Mouse (Mus musculus) heart, embryonic 13.5 days (tissue): ENCODE data around the gene Syngr2. TPM values are rescaled to one million over a fixed set of nuclear protein-coding genes. Genes with fewer than 3 reads are reported as not detected.

Experiments used
- ATAC-seq: fragments of 200-750 bp; cut with Nextera tagmentation; 2 replicates; pipeline ENCODE4 v1.8.0; 2017; ENCODE audit warnings: moderate TSS enrichment; ENCODE audit not compliant: insufficient number of reproducible peaks, low FRiP score, low TSS enrichment; ENCODE audit errors: extremely low read depth
- H3K27ac ChIP-seq: fragments of 300-500 bp; sonication (generic); replicated peaks from 2 replicates; pipeline ENCODE4 v1.5.1; 2015; ENCODE audit warnings: moderate library complexity, mild to moderate bottlenecking, inconsistent platforms
- H3K27me3 ChIP-seq: fragments of 300-500 bp; sonication (generic); replicated peaks from 2 replicates; pipeline ENCODE4 v1.6.1; 2015; ENCODE audit warnings: mild to moderate bottlenecking, inconsistent platforms
- H3K36me3 ChIP-seq: fragments of 300-500 bp; sonication (generic); 2 replicates; pipeline ENCODE4 v1.6.1; 2015; ENCODE audit warnings: mild to moderate bottlenecking, inconsistent platforms
- H3K4me1 ChIP-seq: fragments of 300-500 bp; sonication (generic); 2 replicates; pipeline ENCODE4 v1.6.1; 2015; ENCODE audit warnings: inconsistent platforms
- H3K4me2 ChIP-seq: fragments of 300-500 bp; sonication (generic); 2 replicates; pipeline ENCODE4 v1.6.1; 2015; ENCODE audit warnings: inconsistent platforms, mild to moderate bottlenecking, moderate library complexity
- H3K4me3 ChIP-seq: fragments of 300-500 bp; sonication (generic); 2 replicates; pipeline ENCODE4 v1.5.1; 2015; ENCODE audit warnings: moderate library complexity, mild to moderate bottlenecking, inconsistent platforms
- H3K9ac ChIP-seq: fragments of 300-500 bp; sonication (generic); 2 replicates; pipeline ENCODE4 v1.6.1; 2015; ENCODE audit warnings: inconsistent platforms, mild to moderate bottlenecking, moderate library complexity
- H3K9me3 ChIP-seq: fragments of 300-500 bp; sonication (generic); 2 replicates; pipeline ENCODE4 v1.6.1; 2016; ENCODE audit warnings: inconsistent platforms
- WGBS: fragments of 180-500 bp; shearing (Covaris S2); methylation state at CpG from one replicate; pipeline ENCODE4 v1.1.7; 2015; ENCODE audit warnings: mixed read lengths; 5-methylcytosine and 5-hydroxymethylcytosine counted together
- polyA plus RNA-seq: library from polyadenylated mRNA; unstranded; fragments of >200 nt; fragmentation: Nextera tagmentation; extraction: Ambion mirVana; gene quantifications from 2 replicates; pipeline ENCODE4 v1.2.1, GENCODE M21; 2015

Gene Syngr2
- polyA plus RNA-seq, 1 experiment from 2014 or later: 74.8 TPM

DNA sequence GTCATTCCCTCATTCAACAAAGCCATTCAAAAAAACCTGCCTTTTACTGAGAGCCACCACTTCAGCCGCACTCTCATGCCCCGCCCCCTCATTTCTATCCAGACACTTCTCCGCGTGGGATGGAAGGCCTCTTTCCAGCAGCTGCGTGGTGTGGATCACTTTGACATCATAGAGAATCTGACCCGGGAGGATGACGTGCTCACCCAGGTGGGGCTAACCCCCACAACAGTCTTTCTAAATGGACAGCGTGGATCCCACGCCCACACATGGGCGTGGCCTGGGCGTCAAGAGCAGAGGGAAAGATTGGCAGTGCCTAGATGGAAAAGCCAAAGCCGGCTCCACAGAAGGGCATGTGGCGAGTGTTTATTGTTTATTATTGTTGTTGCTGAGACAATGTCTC is 26.8 kb downstream of the Syngr2 start:
- Histone ChIP-seq H3K9me3 (no peaks in the 10 kb centered on the region), H3K27ac (no peak overlapping the region), H3K9ac (peak overlapping the region; percentile 37), H3K36me3 (peaks cover 4% of the 10 kb centered on the region; the same call in 1 of the 2 replicates), H3K4me3 (peak overlapping the region; percentile 33), H3K27me3 (no peaks in the 10 kb centered on the region), H3K4me2 (peak overlapping the region; percentile 60), H3K4me1 (peaks cover 39% of the 10 kb centered on the region)
- 23% methylated on average over 13 of the region's 13 CpGs for WGBS
- no peak for ATAC-seq

DNA sequence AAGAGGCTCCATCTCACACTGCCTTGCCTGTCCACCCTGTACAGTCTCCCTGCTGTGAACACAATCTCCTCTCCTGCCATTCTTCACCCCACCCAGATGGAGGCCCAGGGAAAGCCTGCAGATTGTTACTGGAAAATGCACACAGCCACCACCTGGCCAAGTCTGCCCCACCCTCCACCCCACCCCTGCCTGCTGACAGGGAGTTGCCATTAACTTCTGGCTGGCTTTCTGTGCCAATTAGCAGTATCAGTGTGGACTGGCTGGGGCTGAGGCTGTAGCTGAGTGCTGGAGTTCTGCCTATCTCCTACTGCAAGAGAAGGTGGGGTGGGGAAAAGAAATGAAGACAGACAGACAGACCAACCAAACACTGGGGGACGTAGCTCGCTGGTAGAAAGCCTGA is 29.1 kb downstream of the Syngr2 start:
- ATAC-seq: no peak
- Histone ChIP-seq H3K4me1 (peaks cover 30% of the 10 kb centered on the region), H3K27ac (peak overlapping the region; percentile 54), H3K4me2 (no peak overlapping the region), H3K9me3 (no peaks in the 10 kb centered on the region), H3K9ac (no peak overlapping the region), H3K27me3 (no peaks in the 10 kb centered on the region), H3K36me3 (no peaks in the 10 kb centered on the region), H3K4me3 (no peak overlapping the region)
- WGBS: 60% methylated on average over 2 of the region's 2 CpGs

DNA sequence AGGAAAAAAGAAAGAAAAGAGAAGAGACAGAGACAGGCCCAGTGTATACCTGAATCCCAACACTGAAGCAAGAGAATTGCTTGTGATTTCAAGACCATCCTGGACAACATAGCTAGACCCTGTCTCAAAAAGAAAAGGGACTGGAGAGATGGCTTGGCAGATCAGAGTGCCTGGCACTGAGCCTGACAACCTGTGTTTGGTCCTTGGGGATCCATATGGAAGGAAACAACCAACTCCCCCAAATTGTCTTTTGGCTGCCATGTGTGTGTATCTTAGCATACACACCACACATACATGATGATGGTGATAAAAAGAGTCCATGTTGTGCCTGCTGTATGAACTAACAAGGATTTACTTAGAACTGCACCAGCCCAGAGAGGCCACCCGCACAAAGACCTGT is 29.6 kb downstream of the Syngr2 start:
- peak overlapping the region; percentile 54 for H3K27ac ChIP-seq

DNA sequence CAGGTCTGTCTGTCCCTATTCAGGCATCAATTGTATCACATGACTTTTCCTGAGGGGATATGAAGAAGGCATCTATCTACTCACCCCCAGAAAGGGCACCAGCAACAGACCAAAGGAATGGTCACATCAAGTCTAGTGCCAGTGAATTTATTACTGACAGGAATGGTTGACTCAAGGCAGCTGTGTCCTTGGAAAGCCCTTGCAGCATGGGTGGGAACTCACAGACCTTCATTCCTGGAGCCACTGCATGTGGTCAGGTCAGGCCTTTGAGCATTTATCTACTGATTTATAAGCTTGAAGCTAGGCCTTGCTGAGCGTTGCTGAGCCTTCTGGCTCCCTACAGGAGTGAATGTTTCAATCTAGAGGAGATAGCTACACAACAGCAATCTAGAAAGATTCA is 31.4 kb downstream of the Syngr2 start:
- Histone ChIP-seq H3K4me1 (peaks cover 30% of the 10 kb centered on the region), H3K27me3 (no peaks in the 10 kb centered on the region), H3K36me3 (no peaks in the 10 kb centered on the region), H3K4me2 (no peak overlapping the region), H3K27ac (peak overlapping the region; percentile 53), H3K9me3 (no peaks in the 10 kb centered on the region), H3K9ac (0 out of 2 replicates have a peak overlapping the region, but pooled peaks have one; percentile 0), H3K4me3 (no peak overlapping the region)
- no peak for ATAC-seq
- WGBS: 50% methylated on average over 1 of the region's 1 CpGs

More for the DNA sequence above, 29.6 kb downstream of the Syngr2 start:
- H3K36me3 ChIP-seq: no peaks in the 10 kb centered on the region
- no peak overlapping the region for H3K9ac ChIP-seq
- H3K27me3 ChIP-seq: no peaks in the 10 kb centered on the region
- H3K4me2 ChIP-seq: no peak overlapping the region
- WGBS: 63% methylated on average over 1 of the region's 1 CpGs
- no peak for ATAC-seq
- no peak overlapping the region for H3K4me3 ChIP-seq
- no peaks in the 10 kb centered on the region for H3K9me3 ChIP-seq
- peaks cover 30% of the 10 kb centered on the region for H3K4me1 ChIP-seq

DNA sequence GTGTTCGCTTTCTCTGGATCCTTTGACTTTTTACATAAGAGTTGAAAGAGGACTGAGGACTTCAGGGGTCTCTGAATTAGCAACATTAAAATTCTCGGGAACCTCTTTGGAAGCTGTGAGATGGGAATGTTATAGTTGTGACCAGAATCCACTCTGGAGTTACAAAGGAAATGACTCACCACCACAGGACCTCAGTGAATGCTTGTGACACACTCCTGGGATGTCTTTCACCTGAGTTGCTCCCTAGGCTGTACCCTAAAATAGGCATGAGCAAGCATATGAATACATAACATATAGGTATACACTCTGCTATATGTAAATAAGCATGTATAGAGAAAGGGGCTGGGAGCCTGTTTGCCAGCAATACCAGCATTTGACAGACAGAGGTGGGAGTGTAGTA is 34.0 kb downstream of the Syngr2 start:
- Histone ChIP-seq H3K9ac (no peak overlapping the region), H3K4me1 (peaks cover 33% of the 10 kb centered on the region), H3K27me3 (no peaks in the 10 kb centered on the region), H3K36me3 (no peaks in the 10 kb centered on the region), H3K4me3 (no peak overlapping the region), H3K27ac (no peak overlapping the region), H3K4me2 (no peak overlapping the region), H3K9me3 (no peaks in the 10 kb centered on the region)
- no peak for ATAC-seq
- 71% methylated on average over 2 of the region's 2 CpGs for WGBS

DNA sequence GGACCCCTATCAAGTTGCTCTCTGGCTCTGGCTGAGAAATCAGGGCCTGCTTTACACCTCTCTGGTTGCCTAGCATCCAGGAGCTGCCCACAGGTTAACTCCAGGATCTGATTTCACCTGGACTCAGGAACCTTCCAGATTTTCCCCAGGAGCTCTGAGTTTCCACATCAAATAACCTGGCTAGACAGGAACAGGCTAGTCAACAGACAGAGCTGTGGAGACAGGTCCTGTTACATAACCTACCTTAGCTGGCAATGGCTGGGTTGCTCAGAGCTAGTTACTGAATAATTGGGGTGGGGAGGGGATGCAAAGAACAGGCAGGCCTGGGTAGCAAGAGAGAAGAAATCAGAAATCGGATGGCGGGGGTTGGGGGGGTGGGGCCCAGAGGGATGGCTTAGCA is 35.5 kb downstream of the Syngr2 start:
- Histone ChIP-seq H3K27ac (no peak overlapping the region), H3K9ac (no peak overlapping the region), H3K4me1 (peaks cover 30% of the 10 kb centered on the region), H3K4me3 (no peak overlapping the region), H3K9me3 (no peaks in the 10 kb centered on the region), H3K27me3 (no peaks in the 10 kb centered on the region), H3K36me3 (no peaks in the 10 kb centered on the region), H3K4me2 (no peak overlapping the region)
- ATAC-seq: no peak
- 58% methylated on average over 2 of the region's 2 CpGs for WGBS

DNA sequence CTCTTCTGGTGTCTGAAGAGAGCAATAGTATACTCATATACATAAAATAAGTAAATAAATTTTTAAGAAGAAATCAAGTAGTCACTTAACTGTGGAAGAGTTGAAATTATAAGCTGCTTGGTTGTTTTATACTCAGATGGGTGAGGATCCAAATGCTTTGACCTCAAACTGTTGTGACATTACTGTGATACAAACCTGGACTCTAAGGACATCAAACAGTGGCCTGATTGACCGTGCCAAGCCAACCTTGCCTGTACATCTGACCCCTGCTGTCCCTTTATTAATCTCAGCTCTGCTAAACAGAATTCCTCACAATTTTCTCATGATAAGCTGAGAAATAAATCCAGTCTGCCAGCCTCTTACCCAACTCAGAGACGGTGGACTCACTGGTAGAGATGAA is 36.2 kb downstream of the Syngr2 start:
- no peaks in the 10 kb centered on the region for H3K9me3 ChIP-seq
- H3K4me3 ChIP-seq: no peak overlapping the region
- H3K9ac ChIP-seq: no peak overlapping the region
- no peak overlapping the region for H3K4me2 ChIP-seq
- no peaks in the 10 kb centered on the region for H3K27me3 ChIP-seq
- ATAC-seq: no peak
- H3K27ac ChIP-seq: no peak overlapping the region
- 75% methylated on average over 2 of the region's 2 CpGs for WGBS
- peaks cover 32% of the 10 kb centered on the region for H3K4me1 ChIP-seq
- H3K36me3 ChIP-seq: 0 out of 2 replicates have a peak, but pooled peaks cover 4% of the 10 kb centered on the region

DNA sequence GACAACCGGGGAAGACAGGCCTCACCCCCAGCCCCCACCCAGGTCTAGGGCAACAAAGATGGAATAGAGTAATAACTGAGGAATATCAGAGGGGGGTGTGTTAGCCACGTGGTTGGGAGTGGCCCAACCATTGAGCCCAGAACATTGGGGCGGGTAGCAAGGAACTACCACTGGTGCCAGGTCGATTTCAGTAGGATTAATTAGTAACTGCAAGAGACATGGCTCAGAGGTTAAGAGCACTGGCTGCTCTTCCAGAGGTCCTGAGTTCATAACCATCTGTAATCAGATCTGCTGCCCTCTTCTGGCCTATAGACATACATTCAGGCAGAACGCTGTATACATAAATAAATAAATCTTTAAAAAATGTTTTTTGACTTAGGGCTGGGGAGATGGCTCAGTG is 37.2 kb downstream of the Syngr2 start:
- WGBS: 55% methylated on average over 5 of the region's 5 CpGs
- no peaks in the 10 kb centered on the region for H3K9me3 ChIP-seq
- no peak overlapping the region for H3K4me2 ChIP-seq
- peaks cover 32% of the 10 kb centered on the region for H3K4me1 ChIP-seq
- no peak for ATAC-seq
- peaks cover 12% of the 10 kb centered on the region for H3K36me3 ChIP-seq
- no peak overlapping the region for H3K27ac ChIP-seq
- no peak overlapping the region for H3K9ac ChIP-seq
- no peaks in the 10 kb centered on the region for H3K27me3 ChIP-seq
- H3K4me3 ChIP-seq: no peak overlapping the region

DNA sequence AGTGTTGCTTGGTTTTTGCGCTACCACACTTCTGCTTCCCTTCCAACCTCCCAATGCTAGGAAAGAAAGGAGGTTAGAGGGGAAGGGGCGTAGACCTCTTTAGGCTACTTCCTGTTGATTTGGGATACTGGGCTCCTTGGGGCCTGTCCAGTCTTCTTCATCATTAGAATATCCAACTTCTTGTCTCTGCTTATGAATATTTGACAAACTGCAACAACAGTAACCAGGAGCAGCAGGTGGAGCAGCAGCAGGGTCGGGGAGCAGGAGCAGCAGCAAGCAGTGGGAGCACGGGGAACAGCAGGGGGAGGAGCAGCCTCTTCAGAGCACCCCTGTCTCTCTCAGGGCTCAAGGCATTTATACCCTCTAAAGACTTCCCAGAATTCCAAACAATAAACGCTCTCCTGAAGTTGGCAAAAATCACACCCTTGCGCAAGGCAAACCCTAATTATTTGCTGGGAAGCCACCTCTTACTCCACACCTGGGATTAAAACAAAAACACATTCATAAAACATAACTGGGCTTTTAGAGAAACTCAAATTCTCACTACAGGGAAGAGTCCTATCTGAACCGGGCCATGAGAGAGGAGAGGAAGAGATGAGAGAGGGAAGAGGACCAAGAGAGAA is 38.2 kb downstream of the Syngr2 start:
- no peak for ATAC-seq
- Histone ChIP-seq H3K9ac (peak overlapping the region; percentile 90), H3K36me3 (peaks cover 23% of the 10 kb centered on the region), H3K4me1 (peaks cover 32% of the 10 kb centered on the region), H3K27ac (peak overlapping the region; percentile 96), H3K27me3 (no peaks in the 10 kb centered on the region), H3K4me2 (peak overlapping the region; percentile 87), H3K9me3 (no peaks in the 10 kb centered on the region), H3K4me3 (peak overlapping the region; percentile 68)
- WGBS: 76% methylated on average over 7 of the region's 7 CpGs

DNA sequence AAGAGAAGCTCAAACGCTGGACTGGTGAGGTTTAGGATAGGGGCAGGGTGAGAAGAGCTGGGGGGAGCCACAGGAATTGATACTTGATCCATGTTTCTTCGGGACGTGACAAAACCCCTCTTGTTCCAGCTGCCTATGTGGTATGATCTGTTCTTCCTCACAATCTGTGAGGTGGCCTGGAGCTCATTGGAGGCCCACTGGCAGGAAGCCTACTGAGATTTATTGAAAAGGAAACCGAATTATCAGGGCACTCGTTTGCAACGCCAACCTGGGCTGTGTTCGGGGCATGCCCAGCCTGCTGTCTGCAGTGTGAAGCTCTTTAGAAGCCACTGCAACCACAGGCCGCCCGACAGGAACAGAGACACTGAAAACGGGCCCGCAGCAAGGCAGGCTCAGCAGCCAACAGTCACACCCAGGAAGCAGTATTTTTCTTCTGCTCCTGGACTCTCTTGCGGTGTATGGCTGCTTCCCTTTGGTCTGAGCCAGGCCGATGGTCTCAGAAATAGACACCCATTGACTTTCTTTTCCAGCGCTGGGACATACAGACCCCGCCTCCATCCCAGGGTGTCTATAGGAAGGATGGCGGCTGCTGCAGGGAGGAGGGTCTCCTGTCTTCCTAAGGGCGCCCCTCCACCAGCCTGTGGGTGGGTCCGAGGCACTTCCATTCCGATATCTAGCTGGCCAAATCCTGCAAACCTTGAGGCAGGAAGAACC is 39.0 kb downstream of the Syngr2 start:
- Histone ChIP-seq H3K9ac (peak overlapping the region; percentile 90), H3K9me3 (no peaks in the 10 kb centered on the region), H3K4me1 (peaks cover 32% of the 10 kb centered on the region), H3K4me3 (peak overlapping the region; percentile 68), H3K36me3 (peaks cover 30% of the 10 kb centered on the region), H3K27me3 (no peaks in the 10 kb centered on the region), H3K27ac (peak overlapping the region; percentile 96), H3K4me2 (peak overlapping the region; percentile 87)
- 7% methylated on average over 19 of the region's 19 CpGs for WGBS
- peak; percentile 43; the same call in 1 of the 2 replicates for ATAC-seq

DNA sequence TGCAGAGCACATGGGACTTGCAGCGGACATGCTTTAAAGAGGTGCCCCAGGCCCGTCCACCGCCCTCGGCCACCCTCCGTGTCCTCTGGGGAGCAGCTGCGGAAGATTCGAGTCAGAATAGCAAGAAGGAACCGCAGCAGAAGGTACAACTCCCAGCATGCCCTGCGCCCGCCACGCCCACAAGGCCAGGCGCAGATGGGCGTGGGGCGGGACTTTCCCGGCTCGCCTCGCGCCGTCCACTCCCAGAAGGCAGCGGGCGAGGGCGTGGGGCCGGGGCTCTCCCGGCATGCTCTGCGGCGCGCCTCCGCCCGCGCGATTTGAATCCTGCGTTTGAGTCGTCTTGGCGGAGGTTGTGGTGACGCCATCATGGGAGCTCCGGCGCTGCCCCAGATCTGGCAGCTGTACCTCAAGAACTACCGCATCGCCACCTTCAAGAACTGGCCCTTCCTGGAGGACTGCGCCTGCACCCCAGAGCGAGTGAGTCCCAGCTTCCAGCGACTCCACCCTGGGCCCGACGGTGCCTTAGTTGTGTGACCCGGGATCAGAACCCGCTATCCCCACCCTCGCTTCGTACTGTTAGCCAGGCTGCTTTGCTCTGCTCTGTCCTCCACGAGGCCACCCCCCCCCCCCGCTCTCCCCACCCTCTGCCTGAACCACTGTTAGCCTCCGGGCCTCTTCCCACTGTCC is 39.7 kb downstream of the Syngr2 start, which contains the start of gene Birc5:
Birc5 (plus strand) TSS at position 267 of the 687 bp plus-strand sequence.
- peak; percentile 92 for ATAC-seq
- WGBS: under 1% methylated on average over 50 of the region's 51 CpGs

More for the DNA sequence above, 39.7 kb downstream of the Syngr2 start, which contains the start of gene Birc5:
- Histone ChIP-seq H3K36me3 (peaks cover 37% of the 10 kb centered on the region), H3K27me3 (no peaks in the 10 kb centered on the region), H3K4me2 (peak within 1 kb of the TSS; percentile 87), H3K27ac (peak within 1 kb of the TSS; percentile 96), H3K9me3 (no peaks in the 10 kb centered on the region), H3K9ac (peak within 1 kb of the TSS; percentile 90), H3K4me3 (peak within 1 kb of the TSS; percentile 68), H3K4me1 (peaks cover 32% of the 10 kb centered on the region)
